Mouse (Mus musculus): ENCODE results near the gene Nktr. TPM values are rescaled to one million over a fixed set of nuclear protein-coding genes. Genes with fewer than 3 reads are reported as not detected.
A peak's percentile ranks its signal among the peaks of the same experiment; 100 is the strongest.

Nktr gene
- polyA plus RNA-seq, 1 experiment from 2014 or later = 17.3 TPM

GRCm38 (mm10) chr9:121675556-121675955 is 43.4 kb upstream of the Nktr start:
- Histone ChIP-seq H3K4me3 (ENCODE audit: low read depth, low read length) (no peak overlapping the region), H3K4me1 (ENCODE audit: insufficient read depth) (peaks cover 40% of the 10 kb centered on the region), H3K27me3 (ENCODE audit: insufficient read depth, low read length) (peaks cover 9% of the 10 kb centered on the region; the same call in 1 of the 2 replicates), H3K27ac (ENCODE audit: low read depth) (peak overlapping the region; percentile 66), H3K9ac (replicated peaks) (no peak overlapping the region), H3K9me3 (ENCODE audit: low read length) (no peaks in the 10 kb centered on the region), H3K36me3 (replicated peaks; ENCODE audit: insufficient read depth, low read length) (no peaks in the 10 kb centered on the region), H3K4me2 (ENCODE audit: low read depth, low read length) (0 out of 2 replicates have a peak overlapping the region, but pooled peaks have one; percentile 26)
- WGBS (ENCODE audit: insufficient replicate concordance) = 71% methylated on average over 2 of the region's 2 CpGs
- no peak for ATAC-seq
- no peak for DNase-seq
- TF ChIP-seq CTCF (IDR thresholded peaks at IDR 0.05; ENCODE audit: low read depth) (no peak), EP300 (IDR thresholded peaks at IDR 0.05; ENCODE audit: low read depth) (no peak)

DNA sequence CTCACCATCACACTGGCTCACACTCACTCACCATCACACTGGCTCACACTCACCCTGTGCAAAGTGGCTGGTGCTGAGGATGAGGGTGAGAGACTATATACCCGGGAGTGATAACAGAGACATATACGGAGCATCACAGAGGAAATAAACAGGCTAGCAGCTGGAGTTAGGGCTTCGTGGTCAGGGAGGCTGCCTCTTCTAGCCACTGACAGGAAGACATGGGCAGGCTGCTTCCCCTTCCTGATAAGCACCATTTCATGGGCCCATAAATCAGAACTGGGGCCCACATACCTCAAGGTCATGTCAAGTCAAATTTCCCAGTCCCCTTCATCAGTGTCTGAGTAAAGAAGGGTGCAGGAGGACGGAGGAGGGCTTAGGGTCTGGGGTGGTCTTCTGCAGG is 41.9 kb upstream of the Nktr start:
- Histone ChIP-seq H3K27me3 (ENCODE audit: insufficient read depth, low read length) (0 out of 2 replicates have a peak, but pooled peaks cover 2% of the 10 kb centered on the region), H3K4me2 (ENCODE audit: low read depth, low read length) (no peak overlapping the region; the same call in 1 of the 2 replicates), H3K4me1 (ENCODE audit: insufficient read depth) (peaks cover 31% of the 10 kb centered on the region), H3K9ac (replicated peaks) (no peak overlapping the region), H3K4me3 (ENCODE audit: low read depth, low read length) (no peak overlapping the region), H3K27ac (ENCODE audit: low read depth) (peak overlapping the region; percentile 56; the same call in 1 of the 2 replicates), H3K9me3 (ENCODE audit: low read length) (no peaks in the 10 kb centered on the region), H3K36me3 (replicated peaks; ENCODE audit: insufficient read depth, low read length) (no peaks in the 10 kb centered on the region)
- no peak for DNase-seq
- TF ChIP-seq EP300 (IDR thresholded peaks at IDR 0.05; ENCODE audit: low read depth) = no peak
- WGBS (ENCODE audit: insufficient replicate concordance) = 14% methylated on average over 4 of the region's 4 CpGs
- ATAC-seq = no peak

- WGBS (ENCODE audit: insufficient replicate concordance) = 26% methylated on average over 8 of the region's 8 CpGs
- ATAC-seq = no peak; the same call in 1 of the 2 replicates
- TF ChIP-seq CTCF (IDR thresholded peaks at IDR 0.05; ENCODE audit: low read depth) (no peak), EP300 (IDR thresholded peaks at IDR 0.05; ENCODE audit: low read depth) (no peak)
- no peak overlapping the region for H3K9ac ChIP-seq (replicated peaks)
- H3K36me3 ChIP-seq (replicated peaks; ENCODE audit: insufficient read depth, low read length) = 0 out of 2 replicates have a peak, but pooled peaks cover under 1% of the 10 kb centered on the region
- peak overlapping the region; percentile 56; the same call in 1 of the 2 replicates for H3K27ac ChIP-seq (ENCODE audit: low read depth)
- DNase-seq = no peak
- H3K4me1 ChIP-seq (ENCODE audit: insufficient read depth) = peaks cover 27% of the 10 kb centered on the region
- H3K27me3 ChIP-seq (ENCODE audit: insufficient read depth, low read length) = 0 out of 2 replicates have a peak, but pooled peaks cover 2% of the 10 kb centered on the region
- no peak overlapping the region for H3K4me2 ChIP-seq (ENCODE audit: low read depth, low read length)
- no peak overlapping the region for H3K4me3 ChIP-seq (ENCODE audit: low read depth, low read length)
- H3K9me3 ChIP-seq (ENCODE audit: low read length) = no peaks in the 10 kb centered on the region
Observed at GRCm38 (mm10) chr9:121677476-121677875, 41.5 kb upstream of the Nktr start.

GRCm38 (mm10) chr9:121679549-121679948 is 39.4 kb upstream of the Nktr start:
- DNase-seq (peak; percentile 62), ATAC-seq (peak; percentile 41)
- Histone ChIP-seq H3K4me2 (ENCODE audit: low read depth, low read length) (no peak overlapping the region), H3K9ac (replicated peaks) (no peak overlapping the region), H3K36me3 (replicated peaks; ENCODE audit: insufficient read depth, low read length) (0 out of 2 replicates have a peak, but pooled peaks cover 5% of the 10 kb centered on the region), H3K4me1 (ENCODE audit: insufficient read depth) (peaks cover 19% of the 10 kb centered on the region), H3K27me3 (ENCODE audit: insufficient read depth, low read length) (0 out of 2 replicates have a peak, but pooled peaks cover 2% of the 10 kb centered on the region), H3K9me3 (ENCODE audit: low read length) (no peaks in the 10 kb centered on the region), H3K4me3 (ENCODE audit: low read depth, low read length) (no peak overlapping the region), H3K27ac (ENCODE audit: low read depth) (no peak overlapping the region)
- 27% methylated on average over 6 of the region's 6 CpGs for WGBS (ENCODE audit: insufficient replicate concordance)
- TF ChIP-seq CTCF (IDR thresholded peaks at IDR 0.05; ENCODE audit: low read depth) (peak; percentile 82), EP300 (IDR thresholded peaks at IDR 0.05; ENCODE audit: low read depth) (no peak)

DNA sequence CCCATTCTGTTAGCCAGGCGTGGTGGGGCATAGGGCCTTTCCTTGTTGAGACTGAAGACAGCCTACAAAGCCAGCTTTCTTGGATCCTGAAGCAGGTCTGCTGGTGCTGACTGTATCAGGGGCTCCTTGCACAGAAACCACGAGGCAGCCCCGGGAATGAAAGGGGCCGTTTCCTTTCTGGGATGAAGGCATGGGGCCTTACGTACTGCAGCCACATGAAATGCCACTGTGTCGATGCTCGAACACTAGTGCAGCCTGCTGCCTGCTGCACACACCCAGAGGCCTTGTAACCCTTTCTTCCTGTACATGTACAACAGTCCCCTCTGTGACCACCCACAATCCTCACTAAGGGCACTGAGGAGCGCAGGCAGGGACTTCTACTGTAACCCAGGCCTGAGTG is 37.8 kb upstream of the Nktr start:
- H3K4me3 ChIP-seq (ENCODE audit: low read depth, low read length) = no peak overlapping the region
- H3K4me1 ChIP-seq (ENCODE audit: insufficient read depth) = peaks cover 15% of the 10 kb centered on the region; the same call in 1 of the 2 replicates
- no peak overlapping the region for H3K9ac ChIP-seq (replicated peaks)
- DNase-seq (no peak), ATAC-seq (no peak)
- no peak overlapping the region for H3K27ac ChIP-seq (ENCODE audit: low read depth)
- H3K27me3 ChIP-seq (ENCODE audit: insufficient read depth, low read length) = 0 out of 2 replicates have a peak, but pooled peaks cover 2% of the 10 kb centered on the region
- no peak overlapping the region for H3K4me2 ChIP-seq (ENCODE audit: low read depth, low read length)
- WGBS (ENCODE audit: insufficient replicate concordance) = 61% methylated on average over 8 of the region's 8 CpGs
- TF ChIP-seq CTCF (IDR thresholded peaks at IDR 0.05; ENCODE audit: low read depth) = no peak
- H3K36me3 ChIP-seq (replicated peaks; ENCODE audit: insufficient read depth, low read length) = peaks cover 11% of the 10 kb centered on the region; the same call in 1 of the 2 replicates
- no peaks in the 10 kb centered on the region for H3K9me3 ChIP-seq (ENCODE audit: low read length)

DNA sequence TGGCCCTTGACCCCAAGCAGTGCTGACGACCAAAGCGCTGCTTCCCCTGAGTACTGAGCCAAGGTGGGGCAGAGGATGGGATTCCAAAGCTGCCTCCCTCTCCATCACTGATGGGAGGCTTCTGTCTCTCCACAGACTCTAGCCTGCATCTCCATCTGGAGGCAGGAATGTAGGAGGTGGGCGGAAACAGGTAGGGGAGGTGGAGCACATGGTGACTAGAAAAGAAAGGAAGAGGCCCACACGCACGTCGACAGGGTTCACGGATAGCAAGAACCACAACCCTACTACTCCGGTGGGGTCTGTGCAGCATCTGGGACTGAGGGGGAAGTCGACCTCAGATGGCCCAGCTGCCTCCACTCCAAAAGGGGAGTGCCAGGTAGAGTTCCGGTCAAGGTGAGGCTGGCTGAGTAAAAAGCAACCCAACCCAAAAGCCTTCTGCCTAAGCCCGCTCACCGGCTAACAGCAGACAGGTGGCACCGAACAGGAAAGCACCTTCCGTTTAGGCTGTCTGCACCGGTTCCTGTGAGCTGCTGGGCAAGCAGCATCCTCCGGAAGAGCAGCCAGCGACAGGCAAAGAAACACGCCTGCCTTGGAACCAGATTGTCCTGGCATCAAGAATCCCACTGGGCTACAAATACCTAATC is 36.8 kb upstream of the Nktr start:
- Histone ChIP-seq H3K4me1 (ENCODE audit: insufficient read depth) (peaks cover 7% of the 10 kb centered on the region; the same call in 1 of the 2 replicates), H3K9ac (replicated peaks) (no peak overlapping the region), H3K9me3 (ENCODE audit: low read length) (no peaks in the 10 kb centered on the region), H3K36me3 (replicated peaks; ENCODE audit: insufficient read depth, low read length) (peaks cover 11% of the 10 kb centered on the region; the same call in 1 of the 2 replicates), H3K4me2 (ENCODE audit: low read depth, low read length) (no peak overlapping the region), H3K27me3 (ENCODE audit: insufficient read depth, low read length) (0 out of 2 replicates have a peak, but pooled peaks cover 2% of the 10 kb centered on the region), H3K27ac (ENCODE audit: low read depth) (no peak overlapping the region), H3K4me3 (ENCODE audit: low read depth, low read length) (no peak overlapping the region)
- TF ChIP-seq CTCF (IDR thresholded peaks at IDR 0.05; ENCODE audit: low read depth) (no peak), EP300 (IDR thresholded peaks at IDR 0.05; ENCODE audit: low read depth) (no peak)
- WGBS (ENCODE audit: insufficient replicate concordance) = 59% methylated on average over 18 of the region's 18 CpGs
- no peak for DNase-seq
- no peak for ATAC-seq
